Mouse (Mus musculus) MEL (cell line): ENCODE measurements at regions not wholly inside any gene's neighbourhood (a gene's known extent, or its start where the extent isn't known, plus 50 kb on each side); places are given as distances from the start of the nearest gene placed in this dataset.

Source experiments
- DNase-seq: peaks from one replicate; pipeline ENCODE4 v3.0.0; 2011; ENCODE audit warnings: low read depth, low spot score
- H3K27ac ChIP-seq: 2 replicates; pipeline ENCODE4 v1.5.1; 2012; ENCODE audit warnings: low read depth, mild to moderate bottlenecking, control low read depth, low read length, moderate library complexity; ENCODE audit not compliant: control insufficient read depth
- H3K27me3 ChIP-seq, 2 experiments: fragments of 150-350 bp in 1 of 2; sonication (generic) in 1 of 2; 2 replicates each; pipeline ENCODE4 v1.6.1; 2012; ENCODE audit warnings: low read length in 2 of 2, mild to moderate bottlenecking in 2 of 2, improper control_type of control experiment in 1 of 2, moderate library complexity in 1 of 2; ENCODE audit not compliant: insufficient read depth in 2 of 2, control insufficient read depth in 1 of 2
- H3K36me3 ChIP-seq, 2 experiments: 2 replicates each; pipeline ENCODE4 v1.6.1; 2012 to 2014; ENCODE audit warnings: low read length in 2 of 2, improper control_type of control experiment in 1 of 2, inconsistent platforms in 1 of 2, mild to moderate bottlenecking in 1 of 2; ENCODE audit not compliant: insufficient read depth in 2 of 2, control insufficient read depth in 1 of 2
- H3K4me1 ChIP-seq, 2 experiments: fragments of 150-350 bp in 1 of 2; sonication (generic) in 1 of 2; 2 replicates each; pipeline ENCODE4 v1.6.1; 2012; ENCODE audit warnings: low read length in 2 of 2, improper control_type of control experiment in 1 of 2, mild to moderate bottlenecking in 1 of 2; ENCODE audit not compliant: insufficient read depth in 2 of 2, control insufficient read depth in 1 of 2
- H3K4me3 ChIP-seq, 2 experiments: fragments of 150-350 bp in 1 of 2; sonication (generic) in 1 of 2; 2 replicates each; pipeline ENCODE4 v1.5.1; 2012; ENCODE audit warnings: low read depth in 2 of 2, low read length in 2 of 2, mild to moderate bottlenecking in 2 of 2, moderate library complexity in 2 of 2, control low read depth in 1 of 2, improper control_type of control experiment in 1 of 2; ENCODE audit not compliant: control insufficient read depth in 1 of 2, insufficient read depth in 1 of 2
- H3K79me2 ChIP-seq: 2 replicates; pipeline ENCODE4 v1.6.1; 2012; ENCODE audit warnings: mild to moderate bottlenecking, low read length, moderate library complexity; ENCODE audit not compliant: control insufficient read depth, poor library complexity, insufficient read depth
- H3K9ac ChIP-seq: 2 replicates; pipeline ENCODE4 v1.6.1; 2012; ENCODE audit warnings: low read depth, mild to moderate bottlenecking, control low read depth, low read length, moderate library complexity; ENCODE audit not compliant: control insufficient read depth, poor library complexity, severe bottlenecking
- H3K9me3 ChIP-seq: fragments of 150-350 bp; sonication (generic); replicated peaks from 2 replicates; pipeline ENCODE4 v1.6.1; 2012; ENCODE audit warnings: mild to moderate bottlenecking, low read length, improper control_type of control experiment, moderate library complexity; ENCODE audit not compliant: insufficient read depth
- CHD2 ChIP-seq: IDR thresholded peaks from 2 replicates; pipeline ENCODE4 v1.6.1; 2011; ENCODE audit warnings: low read length, improper control_type of control experiment
- CTCF ChIP-seq, 3 experiments: IDR thresholded peaks in 2 of 3; conservative IDR thresholded peaks in 1 of 3; 2 replicates each; pipeline ENCODE4 v1.5.1; 2011 to 2012; ENCODE audit warnings: low read length in 3 of 3, low read depth in 2 of 3, mild to moderate bottlenecking in 2 of 3, improper control_type of control experiment in 1 of 3, inconsistent platforms in 1 of 3, mixed read lengths in 1 of 3, moderate library complexity in 1 of 3; ENCODE audit not compliant: control insufficient read depth in 1 of 3, insufficient read depth in 1 of 3, poor library complexity in 1 of 3, severe bottlenecking in 1 of 3
- ELF1 ChIP-seq: IDR thresholded peaks from 2 replicates; pipeline ENCODE4 v1.6.1; 2014; ENCODE audit warnings: low read depth, mild to moderate bottlenecking, inconsistent platforms, low read length, improper control_type of control experiment, moderate library complexity
- EP300 ChIP-seq, 2 experiments: IDR thresholded peaks; 2 replicates each; pipeline ENCODE4 v1.6.1; 2011; ENCODE audit warnings: improper control_type of control experiment in 2 of 2, low read length in 2 of 2, low read depth in 1 of 2, mild to moderate bottlenecking in 1 of 2
- GABPA ChIP-seq: IDR thresholded peaks from 2 replicates; pipeline ENCODE4 v1.6.1; 2012; ENCODE audit warnings: low read depth, mild to moderate bottlenecking, inconsistent platforms, low read length, improper control_type of control experiment, moderate library complexity
- GATA1 ChIP-seq: IDR thresholded peaks from 2 replicates; pipeline ENCODE4 v1.6.1; 2011; ENCODE audit warnings: low read depth, low read length, improper control_type of control experiment
- HCFC1 ChIP-seq: IDR thresholded peaks from 2 replicates; pipeline ENCODE4 v1.6.1; 2012; ENCODE audit warnings: low read depth, mild to moderate bottlenecking, inconsistent platforms, low read length, improper control_type of control experiment, moderate library complexity
- JUND ChIP-seq: IDR thresholded peaks from 2 replicates; pipeline ENCODE4 v1.6.1; 2011; ENCODE audit warnings: low read depth, mild to moderate bottlenecking, improper control_type of control experiment, low read length
- MAZ ChIP-seq: IDR thresholded peaks from 2 replicates; pipeline ENCODE4 v1.6.1; 2012; ENCODE audit warnings: low read depth, mild to moderate bottlenecking, inconsistent platforms, low read length, improper control_type of control experiment
- MYB ChIP-seq: IDR thresholded peaks from 2 replicates; pipeline ENCODE4 v1.6.1; 2011; ENCODE audit warnings: mild to moderate bottlenecking, low read depth, low read length, improper control_type of control experiment
- NELFE ChIP-seq: IDR thresholded peaks from 2 replicates; pipeline ENCODE4 v1.6.1; 2011; ENCODE audit warnings: low read depth, low read length, improper control_type of control experiment
- POLR2AphosphoS2 ChIP-seq: IDR thresholded peaks from 2 replicates; pipeline ENCODE4 v1.6.1; 2011; ENCODE audit warnings: low read length, improper control_type of control experiment
- RAD21 ChIP-seq: IDR thresholded peaks from 2 replicates; pipeline ENCODE4 v1.6.1; 2011; ENCODE audit warnings: mild to moderate bottlenecking, low read depth, low read length, improper control_type of control experiment
- RCOR1 ChIP-seq: IDR thresholded peaks from 2 replicates; pipeline ENCODE4 v1.6.1; 2012; ENCODE audit warnings: low read depth, mild to moderate bottlenecking, inconsistent platforms, low read length, improper control_type of control experiment
- SIN3A ChIP-seq: IDR thresholded peaks from 2 replicates; pipeline ENCODE4 v1.6.1; 2012; ENCODE audit warnings: low read length, improper control_type of control experiment, inconsistent platforms
- SMC3 ChIP-seq: IDR thresholded peaks from 2 replicates; pipeline ENCODE4 v1.6.1; 2011; ENCODE audit warnings: low read depth, low read length, improper control_type of control experiment
- TCF12 ChIP-seq: IDR thresholded peaks from 2 replicates; pipeline ENCODE4 v1.6.1; 2014; ENCODE audit warnings: low read depth, mild to moderate bottlenecking, inconsistent platforms, low read length, improper control_type of control experiment, moderate library complexity
- UBTF ChIP-seq: IDR thresholded peaks from 2 replicates; pipeline ENCODE4 v1.6.1; 2012; ENCODE audit warnings: low read depth, mild to moderate bottlenecking, inconsistent platforms, low read length, improper control_type of control experiment, moderate library complexity, borderline replicate concordance; ENCODE audit not compliant: insufficient read depth
- USF2 ChIP-seq, 2 experiments: IDR thresholded peaks; 2 replicates each; pipeline ENCODE4 v1.6.1; 2011 to 2012; ENCODE audit warnings: improper control_type of control experiment in 2 of 2, low read length in 2 of 2, borderline replicate concordance in 1 of 2, inconsistent platforms in 1 of 2, low read depth in 1 of 2, mild to moderate bottlenecking in 1 of 2; ENCODE audit not compliant: insufficient read depth in 1 of 2
- ZC3H11A ChIP-seq: IDR thresholded peaks from 2 replicates; pipeline ENCODE4 v1.6.1; 2012; ENCODE audit warnings: low read depth, mild to moderate bottlenecking, inconsistent platforms, low read length, improper control_type of control experiment
- ZKSCAN1 ChIP-seq: IDR thresholded peaks from 2 replicates; pipeline ENCODE4 v1.6.1; 2012; ENCODE audit warnings: low read depth, mild to moderate bottlenecking, inconsistent platforms, low read length, improper control_type of control experiment, moderate library complexity
- ZMIZ1 ChIP-seq: IDR thresholded peaks from 2 replicates; pipeline ENCODE4 v1.6.1; 2012; ENCODE audit warnings: low read depth, mild to moderate bottlenecking, inconsistent platforms, low read length, improper control_type of control experiment, moderate library complexity
- ZNF384 ChIP-seq: IDR thresholded peaks from 2 replicates; pipeline ENCODE4 v1.6.1; 2012; ENCODE audit warnings: low read depth, mild to moderate bottlenecking, inconsistent platforms, low read length, improper control_type of control experiment

- no peak overlapping the region for H3K27ac ChIP-seq
- H3K9me3 ChIP-seq, result no peaks in the 10 kb centered on the region
- no peaks in the 10 kb centered on the region for H3K4me1 ChIP-seq
- peaks cover 0 to 2% of the 10 kb centered on the region in 2 experiments; a peak in 1 of 4 replicates for H3K36me3 ChIP-seq
- no peaks in the 10 kb centered on the region for H3K27me3 ChIP-seq
- H3K4me3 ChIP-seq, result no peak overlapping the region
- TF ChIP-seq GABPA (no peak), TCF12 (no peak), EP300 (IDR thresholded peaks at IDR 0.05; ENCODE audit: low read depth in 1 of 2, low read length in 2 of 2) (no peak), ZKSCAN1 (no peak), MAZ (no peak), CHD2 (no peak), ZC3H11A (no peak), NELFE (no peak), JUND (no peak), MYB (no peak), POLR2AphosphoS2 (no peak), SIN3A (no peak), SMC3 (no peak), ZNF384 (no peak), ELF1 (no peak), GATA1 (no peak), RCOR1 (no peak), HCFC1 (no peak)
- H3K79me2 ChIP-seq, result no peaks in the 10 kb centered on the region
- DNase-seq, result no peak
- H3K9ac ChIP-seq, result no peak overlapping the region
Measured at GRCm38 (mm10) chr13:119145713-119146112, 282.7 kb upstream of the Paip1 start.

GRCm38 (mm10) chr13:119147701-119148100 is 280.7 kb upstream of the Paip1 start:
- Histone ChIP-seq H3K9me3 (no peaks in the 10 kb centered on the region), H3K4me3 (no peak overlapping the region), H3K27ac (no peak overlapping the region), H3K79me2 (no peaks in the 10 kb centered on the region), H3K36me3 (peaks cover 0 to 2% of the 10 kb centered on the region in 2 experiments; a peak in 1 of 4 replicates), H3K9ac (no peak overlapping the region), H3K27me3 (no peaks in the 10 kb centered on the region), H3K4me1 (no peaks in the 10 kb centered on the region)
- no peak for DNase-seq
- TF ChIP-seq UBTF (no peak), CTCF (IDR thresholded peaks at IDR 0.05 in 2 of 3, conservative IDR thresholded peaks at IDR 0.05 in 1 of 3; ENCODE audit: control insufficient read depth in 1 of 3, insufficient read depth in 1 of 3, low read depth in 2 of 3, low read length in 3 of 3, poor library complexity in 1 of 3, severe bottlenecking in 1 of 3) (no peak), RAD21 (no peak), USF2 (IDR thresholded peaks at IDR 0.05; ENCODE audit: borderline replicate concordance in 1 of 2, insufficient read depth in 1 of 2, low read depth in 1 of 2, low read length in 2 of 2) (no peak), ZMIZ1 (no peak)
